Mouse (Mus musculus): ENCODE results near the gene Lsp1. TPM values are rescaled to one million over a fixed set of nuclear protein-coding genes. Genes with fewer than 3 reads are reported as not detected.
A peak's percentile ranks its signal among the peaks of the same experiment; 100 is the strongest.

Lsp1 gene
- polyA plus RNA-seq, 1 experiment from 2014 or later = 26.2 TPM

- Histone ChIP-seq H3K9ac (ENCODE audit: low read depth, low read length) (no peak overlapping the region), H3K4me1 (ENCODE audit: control insufficient read depth, low read depth, low read length) (peaks cover 21% of the 10 kb centered on the region), H3K9me3 (replicated peaks; ENCODE audit: control insufficient read depth, low read length) (no peaks in the 10 kb centered on the region), H3K27ac (ENCODE audit: low read length) (peak overlapping the region; percentile 34), H3K4me3 (ENCODE audit: low read depth, low read length) (no peak overlapping the region), H3K27me3 (ENCODE audit: control insufficient read depth, insufficient read depth, low read depth, low read length) (no peaks in the 10 kb centered on the region), H3K4me2 (ENCODE audit: low read depth, low read length) (no peak overlapping the region), H3K36me3 (ENCODE audit: control insufficient read depth, insufficient read depth) (no peaks in the 10 kb centered on the region)
- no peak for ATAC-seq (ENCODE audit: low read depth)
- 71% methylated on average over 8 of the region's 8 CpGs for WGBS (ENCODE audit: insufficient replicate concordance)
These were observed 79.2 kb downstream of the Lsp1 start for GRCm38 (mm10) chr7:142539828-142540227.

- H3K9ac ChIP-seq (ENCODE audit: low read depth, low read length) = no peak overlapping the region
- no peak overlapping the region for H3K4me2 ChIP-seq (ENCODE audit: low read depth, low read length)
- no peaks in the 10 kb centered on the region for H3K9me3 ChIP-seq (replicated peaks; ENCODE audit: control insufficient read depth, low read length)
- whole genome bisulfite sequencing (ENCODE audit: insufficient replicate concordance) = 56% methylated on average over 11 of the region's 11 CpGs
- no peaks in the 10 kb centered on the region for H3K36me3 ChIP-seq (ENCODE audit: control insufficient read depth, insufficient read depth)
- no peaks in the 10 kb centered on the region for H3K27me3 ChIP-seq (ENCODE audit: control insufficient read depth, insufficient read depth, low read depth, low read length)
- ATAC-seq (ENCODE audit: low read depth) = no peak
- no peak overlapping the region for H3K4me3 ChIP-seq (ENCODE audit: low read depth, low read length)
- no peak overlapping the region for H3K27ac ChIP-seq (ENCODE audit: low read length)
- peaks cover 16% of the 10 kb centered on the region for H3K4me1 ChIP-seq (ENCODE audit: control insufficient read depth, low read depth, low read length)
These were observed 82.2 kb downstream of the Lsp1 start for GRCm38 (mm10) chr7:142542771-142543303.

Other genes with a start within 250 kb of the Lsp1 start
- not detected in 2 replicates for gene Gm7579, start 248.9 kb upstream of the Lsp1 start, polyA plus RNA-seq (2015; fragmentation: Nextera tagmentation; extraction: Ambion mirVana)
- gene Krtap5-5, start 230.8 kb upstream of the Lsp1 start, polyA plus RNA-seq (2015; fragmentation: Nextera tagmentation; extraction: Ambion mirVana) = not detected in 2 replicates
- not detected in 2 replicates for gene Gm40460, start 219.7 kb upstream of the Lsp1 start, polyA plus RNA-seq (2015; fragmentation: Nextera tagmentation; extraction: Ambion mirVana)
- gene Gm2431, start 202.5 kb upstream of the Lsp1 start, polyA plus RNA-seq (2015; fragmentation: Nextera tagmentation; extraction: Ambion mirVana) = not detected in 2 replicates
- gene Gm4559, start 186.4 kb upstream of the Lsp1 start, polyA plus RNA-seq (2015; fragmentation: Nextera tagmentation; extraction: Ambion mirVana) = not detected in 2 replicates
- gene Krtap5-1, start 163.7 kb upstream of the Lsp1 start, polyA plus RNA-seq (2015; fragmentation: Nextera tagmentation; extraction: Ambion mirVana) = not detected in 2 replicates
- not detected in 2 replicates for gene Krtap5-4, start 157.3 kb upstream of the Lsp1 start, polyA plus RNA-seq (2015; fragmentation: Nextera tagmentation; extraction: Ambion mirVana)
- gene Ifitm10, start 87.1 kb upstream of the Lsp1 start, polyA plus RNA-seq (2015; fragmentation: Nextera tagmentation; extraction: Ambion mirVana) = 1.6 and 2.0 TPM in 2 replicates
- 1.4 and 1.8 TPM in 2 replicates for gene Gm49369, start 78.1 kb upstream of the Lsp1 start, polyA plus RNA-seq (2015; fragmentation: Nextera tagmentation; extraction: Ambion mirVana)
- gene Ctsd, start 72.8 kb upstream of the Lsp1 start, polyA plus RNA-seq (2015; fragmentation: Nextera tagmentation; extraction: Ambion mirVana) = 408 and 415 TPM in 2 replicates
- 0.14 TPM in 1 of 2 replicates, not detected in the other for gene Syt8, start 26.0 kb upstream of the Lsp1 start, polyA plus RNA-seq (2015; fragmentation: Nextera tagmentation; extraction: Ambion mirVana)
- gene Tnni2, start 19.0 kb upstream of the Lsp1 start, polyA plus RNA-seq (2015; fragmentation: Nextera tagmentation; extraction: Ambion mirVana) = 17.8 and 41.4 TPM in 2 replicates
- 13.0 and 31.5 TPM in 2 replicates for gene Tnnt3, start 38.0 kb downstream of the Lsp1 start, polyA plus RNA-seq (2015; fragmentation: Nextera tagmentation; extraction: Ambion mirVana)
- gene Mrpl23, start 71.9 kb downstream of the Lsp1 start, polyA plus RNA-seq (2015; fragmentation: Nextera tagmentation; extraction: Ambion mirVana) = 10.9 and 11.4 TPM in 2 replicates
- 602 and 693 TPM in 2 replicates for gene Igf2, start 206.0 kb downstream of the Lsp1 start, polyA plus RNA-seq (2015; fragmentation: Nextera tagmentation; extraction: Ambion mirVana)
- gene Gm49394, start 209.1 kb downstream of the Lsp1 start, polyA plus RNA-seq (2015; fragmentation: Nextera tagmentation; extraction: Ambion mirVana) = not detected in 2 replicates